Mouse (Mus musculus) CH12.LX (cell line): Measurements from ENCODE around the gene Etfbkmt. TPM values are rescaled to one million over a fixed set of nuclear protein-coding genes. Genes with fewer than 3 reads are reported as not detected.
A peak's percentile ranks its signal among the peaks of the same experiment; 100 is the strongest.

ENCODE experiments used
- DNase-seq: peaks from one replicate; pipeline ENCODE4 v3.0.0-alpha.2; 2013; ENCODE audit errors: extremely low read depth
- H3K27ac ChIP-seq: 2 replicates; pipeline ENCODE4 v1.5.1; 2012; ENCODE audit warnings: low read depth, mild to moderate bottlenecking, control low read depth, moderate library complexity; ENCODE audit not compliant: insufficient read depth
- H3K27me3 ChIP-seq: replicated peaks from 2 replicates; pipeline ENCODE3; 2012; ENCODE audit warnings: inconsistent platforms
- H3K36me3 ChIP-seq, 2 experiments: replicated peaks in 1 of 2; 2 replicates each; pipeline versions ENCODE3 to v1.6.1; 2012; ENCODE audit warnings: inconsistent platforms in 1 of 2, low read length in 1 of 2, mild to moderate bottlenecking in 1 of 2, mixed read lengths in 1 of 2, moderate library complexity in 1 of 2; ENCODE audit not compliant: control insufficient read depth in 1 of 2, insufficient read depth in 1 of 2
- H3K4me1 ChIP-seq, 2 experiments: 2 replicates each; pipeline ENCODE4 v1.6.1; 2012; ENCODE audit warnings: inconsistent platforms in 1 of 2, moderate library complexity in 1 of 2; ENCODE audit not compliant: insufficient read depth in 2 of 2, control insufficient read depth in 1 of 2
- H3K4me2 ChIP-seq: 2 replicates; pipeline ENCODE4 v1.6.1; 2012; ENCODE audit warnings: low read depth, mild to moderate bottlenecking, control low read depth; ENCODE audit not compliant: poor library complexity, insufficient read depth, severe bottlenecking
- H3K4me3 ChIP-seq, 3 experiments: fragments of 150-350 bp in 1 of 3; sonication (generic) in 1 of 3; replicated peaks in 1 of 3; 2 replicates each; pipeline versions ENCODE3 to v1.5.1; 2011 to 2012; ENCODE audit warnings: low read depth in 2 of 3, low read length in 2 of 3, mild to moderate bottlenecking in 2 of 3, moderate library complexity in 2 of 3, control low read depth in 1 of 3, improper control_type of control experiment in 1 of 3, inconsistent platforms in 1 of 3, mixed read lengths in 1 of 3; ENCODE audit not compliant: poor library complexity in 1 of 3
- H3K79me2 ChIP-seq: replicated peaks from 2 replicates; pipeline ENCODE4 v1.6.1; 2012; ENCODE audit warnings: mild to moderate bottlenecking, moderate library complexity; ENCODE audit not compliant: control insufficient read depth, poor library complexity, insufficient read depth, severe bottlenecking; ENCODE audit errors: extremely low read depth
- H3K9ac ChIP-seq: 2 replicates; pipeline ENCODE4 v1.6.1; 2012; ENCODE audit warnings: low read depth, mild to moderate bottlenecking, control low read depth, moderate library complexity; ENCODE audit not compliant: insufficient read depth
- H3K9me3 ChIP-seq: replicated peaks from 2 replicates; pipeline ENCODE3; 2012; ENCODE audit warnings: low read length, inconsistent platforms, mixed read lengths
- BHLHE40 ChIP-seq: IDR thresholded peaks from 2 replicates; pipeline ENCODE4 v1.6.1; 2011; ENCODE audit warnings: mild to moderate bottlenecking, low read depth, low read length, improper control_type of control experiment
- CHD1 ChIP-seq: IDR thresholded peaks from 2 replicates; pipeline ENCODE4 v1.6.1; 2012; ENCODE audit warnings: low read depth, low read length, improper control_type of control experiment, inconsistent platforms
- CHD2 ChIP-seq: IDR thresholded peaks from 2 replicates; pipeline ENCODE4 v1.6.1; 2011; ENCODE audit warnings: low read length, improper control_type of control experiment
- E2F4 ChIP-seq: IDR thresholded peaks from 2 replicates; pipeline ENCODE4 v1.6.1; 2011; ENCODE audit warnings: low read depth, low read length, improper control_type of control experiment; ENCODE audit not compliant: insufficient replicate concordance
- ELF1 ChIP-seq: IDR thresholded peaks from 2 replicates; pipeline ENCODE4 v1.6.1; 2014; ENCODE audit warnings: low read depth, mild to moderate bottlenecking, inconsistent platforms, low read length, improper control_type of control experiment
- EP300 ChIP-seq: IDR thresholded peaks from 2 replicates; pipeline ENCODE4 v1.6.1; 2011; ENCODE audit warnings: low read length, improper control_type of control experiment
- ETS1 ChIP-seq: conservative IDR thresholded peaks from 2 replicates; pipeline ENCODE4 v1.6.1; 2012; ENCODE audit warnings: low read depth, mild to moderate bottlenecking, inconsistent platforms, low read length, improper control_type of control experiment, moderate library complexity
- GABPA ChIP-seq: IDR thresholded peaks from 2 replicates; pipeline ENCODE4 v1.6.1; 2012; ENCODE audit warnings: low read depth, low read length, improper control_type of control experiment, inconsistent platforms; ENCODE audit not compliant: insufficient replicate concordance
- IRF4 ChIP-seq: IDR thresholded peaks from 2 replicates; pipeline ENCODE4 v1.6.1; 2014; ENCODE audit warnings: low read depth, mild to moderate bottlenecking, inconsistent platforms, low read length, improper control_type of control experiment
- KAT2A ChIP-seq: IDR thresholded peaks from 2 replicates; pipeline ENCODE4 v1.6.1; 2012; ENCODE audit warnings: low read length, improper control_type of control experiment, inconsistent platforms; ENCODE audit not compliant: insufficient replicate concordance
- NELFE ChIP-seq: IDR thresholded peaks from 2 replicates; pipeline ENCODE4 v1.6.1; 2011; ENCODE audit warnings: low read depth, low read length, improper control_type of control experiment
- POLR2A ChIP-seq: IDR thresholded peaks from 2 replicates; pipeline ENCODE4 v1.6.1; 2011; ENCODE audit warnings: low read depth, mild to moderate bottlenecking, improper control_type of control experiment, low read length
- RAD21 ChIP-seq: IDR thresholded peaks from 2 replicates; pipeline ENCODE4 v1.6.1; 2011; ENCODE audit warnings: low read depth, mild to moderate bottlenecking, low read length, improper control_type of control experiment, moderate library complexity
- RCOR1 ChIP-seq: conservative IDR thresholded peaks from 2 replicates; pipeline ENCODE4 v1.6.1; 2012; ENCODE audit warnings: low read depth, mild to moderate bottlenecking, inconsistent platforms, low read length, improper control_type of control experiment
- TCF12 ChIP-seq: IDR thresholded peaks from 2 replicates; pipeline ENCODE4 v1.6.1; 2014; ENCODE audit warnings: low read depth, mild to moderate bottlenecking, inconsistent platforms, low read length, improper control_type of control experiment
- USF1 ChIP-seq: IDR thresholded peaks from 2 replicates; pipeline ENCODE4 v1.6.1; 2014; ENCODE audit warnings: low read depth, mild to moderate bottlenecking, inconsistent platforms, low read length, improper control_type of control experiment
- ZKSCAN1 ChIP-seq: IDR thresholded peaks from 2 replicates; pipeline ENCODE4 v1.6.1; 2012; ENCODE audit warnings: low read depth, inconsistent platforms, low read length, improper control_type of control experiment, borderline replicate concordance
- ZMIZ1 ChIP-seq: IDR thresholded peaks from 2 replicates; pipeline ENCODE4 v1.6.1; 2012; ENCODE audit warnings: low read depth, mild to moderate bottlenecking, inconsistent platforms, low read length, improper control_type of control experiment
- dilution Hi-C: fragments of 300-500 bp; cut with MboI; formaldehyde crosslinking; loops from 2 replicates; pipeline ENCODE4 v1.14.3; 2020; ENCODE audit warnings: low sequenced_read_pairs; ENCODE audit not compliant: extremely low pct_unique_long_range_greater_than_20kb, extremely low pct_ligation_motif_present
- in situ Hi-C: fragments of 300-500 bp; cut with MboI; formaldehyde crosslinking; loops from 3 replicates; pipeline ENCODE4 v1.14.3; 2019; ENCODE audit warnings: low sequenced_read_pairs, low pct_ligation_motif_present, low pct_unique_long_range_greater_than_20kb, mixed read lengths
- polyA plus RNA-seq: library from polyadenylated mRNA; unstranded; fragments of >175 nt; gene quantifications from 2 replicates; pipeline ENCODE4 v1.2.1, GENCODE M21; 2012; ENCODE audit warnings: low read depth; ENCODE audit not compliant: insufficient read length
- total RNA-seq, 2 experiments: library from RNA; depleted of rRNA; stranded (reverse); fragments of 300-350 nt in 1 of 2; fragments of >200 nt in 1 of 2; gene quantifications; 2 replicates each; pipeline ENCODE4 v1.2.3; 2012 to 2014

Gene Etfbkmt
- total and polyA plus RNA-seq, 3 experiments = 7.8 to 17.3 (median 9.3) TPM

- H3K4me2 ChIP-seq = no peak overlapping the region
- peaks cover 0 to 4% of the 10 kb centered on the region in 2 experiments for H3K36me3 ChIP-seq
- dilution Hi-C loops = no loop called here
- no peak for DNase-seq
- H3K9me3 ChIP-seq = peaks cover 2% of the 10 kb centered on the region
- H3K79me2 ChIP-seq = no peaks in the 10 kb centered on the region
- H3K9ac ChIP-seq = no peak overlapping the region
- H3K4me3 ChIP-seq = no peak overlapping the region
- no peak overlapping the region for H3K27ac ChIP-seq
- no peak for TF ChIP-seq ETS1
- TF ChIP-seq GABPA = no peak
- TF ChIP-seq IRF4 = no peak
- no peak for TF ChIP-seq KAT2A
- no peak for TF ChIP-seq ZMIZ1
- TF ChIP-seq BHLHE40 = no peak
- no peak for TF ChIP-seq USF1
- TF ChIP-seq ELF1 = no peak
- no peak for TF ChIP-seq ZKSCAN1
- no peak for TF ChIP-seq NELFE
- TF ChIP-seq E2F4 = no peak
- no peak for TF ChIP-seq RAD21
- no peak for TF ChIP-seq RCOR1
- TF ChIP-seq, all 38 proteins: peak for 0
- Histone ChIP-seq H3K27me3 (no peaks in the 10 kb centered on the region), H3K4me1 (peaks cover 8 to 23% of the 10 kb centered on the region in 2 experiments; a peak in 3 of 4 replicates)
- in situ Hi-C loops = no loop called here
Measured at GRCm38 (mm10) chr6:149137936-149138335, 1.7 kb upstream of the Etfbkmt start.

GRCm38 (mm10) chr6:149139011-149139410, 638 bp upstream of the Etfbkmt start:
- Histone ChIP-seq H3K36me3 (peaks cover 0 to 9% of the 10 kb centered on the region in 2 experiments), H3K4me3 (no peak overlapping the region), H3K4me1 (peaks cover 10 to 25% of the 10 kb centered on the region in 2 experiments; a peak in 3 of 4 replicates), H3K9me3 (peaks cover 2% of the 10 kb centered on the region), H3K79me2 (0 out of 2 replicates have a peak, but pooled peaks cover 1% of the 10 kb centered on the region), H3K9ac (no peak overlapping the region), H3K4me2 (no peak overlapping the region), H3K27ac (no peak overlapping the region), H3K27me3 (no peaks in the 10 kb centered on the region)
- in situ Hi-C loops (no loop called here), dilution Hi-C loops (no loop called here)
- peak; percentile 53 for DNase-seq
- TF ChIP-seq TCF12 (peak; percentile 28; the same call in 1 of the 2 replicates), CHD2 (no peak), CHD1 (no peak), IRF4 (peak; percentile 83), POLR2A (no peak), ELF1 (peak; percentile 29; the same call in 1 of the 2 replicates), EP300 (peak; percentile 53)
